In the genomic region with DNA sequence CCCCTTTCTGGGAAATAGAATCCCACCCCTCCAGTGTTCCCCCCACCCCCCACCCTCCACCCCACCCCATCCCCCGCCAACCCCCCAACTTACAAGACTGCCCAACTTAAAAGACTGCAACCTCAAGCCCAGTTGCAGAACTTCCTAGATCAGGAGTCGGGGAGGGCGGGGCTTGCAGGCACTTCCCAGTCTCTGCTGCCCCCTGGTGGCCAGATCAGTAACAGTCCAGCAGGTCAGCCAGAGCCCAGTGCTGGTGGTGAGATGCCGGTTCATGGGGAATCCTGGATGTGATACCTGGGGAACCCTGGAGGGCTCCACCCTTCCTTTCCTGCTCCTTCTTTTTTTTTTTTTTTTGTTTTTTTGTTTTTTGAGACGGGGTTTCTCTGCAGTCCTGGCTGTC, we compare ENCODE assay signal across 8 mouse cellular contexts. TPM values are rescaled to one million over a fixed set of nuclear protein-coding genes. Genes with fewer than 3 reads are reported as not detected.
DNase-seq lines count a peak whose midpoint lies in the region; ATAC-seq and TF ChIP-seq lines count a peak whose summit lies in the region.

No protein-coding gene starts in this region.

- H3K4me2 ChIP-seq in limb, embryonic 14.5 days (replicated peaks; ENCODE audit: low read depth, low read length, severe bottlenecking) = no peak overlapping the region
- H3K4me2 ChIP-seq in midbrain, embryonic 16.5 days (ENCODE audit: low read length) = no peak overlapping the region

- no peak overlapping the region for H3K27ac ChIP-seq in embryonic facial prominence, embryonic 10.5 days (replicated peaks)
- no peak overlapping the region for H3K27ac ChIP-seq in limb, embryonic 14.5 days (replicated peaks; ENCODE audit: low read depth, low read length)
- no peak overlapping the region for H3K27ac ChIP-seq in midbrain, embryonic 16.5 days (ENCODE audit: low read length)

- H3K9ac ChIP-seq in limb, embryonic 14.5 days (ENCODE audit: low read depth, low read length, severe bottlenecking) = no peak overlapping the region
- H3K9ac ChIP-seq in midbrain, embryonic 16.5 days (ENCODE audit: low read depth, low read length) = no peak overlapping the region

- H3K4me3 ChIP-seq in embryonic facial prominence, embryonic 10.5 days = no peak overlapping the region
- H3K4me3 ChIP-seq in limb, embryonic 14.5 days (replicated peaks; ENCODE audit: low read length) = no peak overlapping the region
- no peak overlapping the region for H3K4me3 ChIP-seq in midbrain, embryonic 16.5 days (ENCODE audit: low read depth, low read length)

- WGBS in embryonic facial prominence, embryonic 10.5 days = under 1% methylated on average over 5 of the region's 5 CpGs
- WGBS in limb, embryonic 14.5 days = 0% methylated on average over 5 of the region's 5 CpGs
- 0% methylated on average over 5 of the region's 5 CpGs for WGBS in midbrain, embryonic 16.5 days

- no peak for TF ChIP-seq POLR2A in limb, embryonic 14.5 days (IDR thresholded peaks at IDR 0.05; ENCODE audit: borderline replicate concordance, extremely low read depth, insufficient read depth, insufficient read length)

- peak; percentile 64 for ATAC-seq in limb, embryonic 14.5 days (ENCODE audit: low FRiP score, low read depth)
- ATAC-seq in midbrain, embryonic 16.5 days = peak; percentile 43; the same call in 1 of the 2 replicates

- peaks cover 13% of the 10 kb centered on the region for H3K4me1 ChIP-seq in embryonic facial prominence, embryonic 10.5 days
- peaks cover 5% of the 10 kb centered on the region for H3K4me1 ChIP-seq in limb, embryonic 14.5 days (ENCODE audit: control insufficient read depth, insufficient read depth, low read length)
- H3K4me1 ChIP-seq in midbrain, embryonic 16.5 days (ENCODE audit: control insufficient read depth, insufficient read depth, low read length) = peaks cover 11% of the 10 kb centered on the region

- H3K36me3 ChIP-seq in embryonic facial prominence, embryonic 10.5 days (replicated peaks) = no peaks in the 10 kb centered on the region
- H3K36me3 ChIP-seq in limb, embryonic 14.5 days (ENCODE audit: control insufficient read depth, insufficient read depth, low read length) = no peaks in the 10 kb centered on the region
- H3K36me3 ChIP-seq in midbrain, embryonic 16.5 days (ENCODE audit: control insufficient read depth, insufficient read depth, low read length) = no peaks in the 10 kb centered on the region

- DNase-seq in 3T3-L1 (ENCODE audit: low read depth, low spot score) = peak; percentile 96
- DNase-seq in adrenal gland, postnatal 10 days = peak; percentile 96
- DNase-seq in embryonic facial prominence, embryonic 10.5 days (ENCODE audit: low spot score) = peak; percentile 94
- peak; percentile 88 to 95 for DNase-seq in heart, adult 18-20 months
- DNase-seq in kidney, adult 9 months = peak; percentile 93
- peak; percentile 90 for DNase-seq in limb, embryonic 14.5 days (ENCODE audit: low spot score)
- peak; percentile 93 to 99 for DNase-seq in spleen, postnatal 4 days (ENCODE audit: low spot score in 2 of 2)

- no peaks in the 10 kb centered on the region; the same call in 1 of the 2 replicates for H3K27me3 ChIP-seq in embryonic facial prominence, embryonic 10.5 days (replicated peaks; ENCODE audit: low read depth, poor library complexity, severe bottlenecking)
- H3K27me3 ChIP-seq in limb, embryonic 14.5 days (ENCODE audit: control insufficient read depth, insufficient read depth, low read length) = no peaks in the 10 kb centered on the region
- no peaks in the 10 kb centered on the region for H3K27me3 ChIP-seq in midbrain, embryonic 16.5 days (ENCODE audit: control insufficient read depth, insufficient read depth, low read depth, low read length)

- H3K9me3 ChIP-seq in embryonic facial prominence, embryonic 10.5 days = no peaks in the 10 kb centered on the region; the same call in 1 of the 2 replicates
- no peaks in the 10 kb centered on the region for H3K9me3 ChIP-seq in limb, embryonic 14.5 days (ENCODE audit: control insufficient read depth, low read length)
- no peaks in the 10 kb centered on the region for H3K9me3 ChIP-seq in midbrain, embryonic 16.5 days (replicated peaks; ENCODE audit: control insufficient read depth, low read length, poor library complexity, severe bottlenecking)

RNA-seq across cellular contexts. Expression of a gene that starts 23.1 kb away (rescaled TPM):
- 1 to 10 TPM; 4.9 to 5.1 TPM for total RNA-seq in adrenal gland, postnatal 10 days (2021)
- polyA plus RNA-seq in embryonic facial prominence, embryonic 10.5 days (2016; fragmentation: Nextera tagmentation; extraction: Ambion mirVana) = 5.4 and 5.8 TPM in 2 replicates
- total RNA-seq in heart, adult 18-20 months (2021) = 1 to 10 TPM; 7.6 to 8.5 TPM
- polyA plus RNA-seq in limb, embryonic 14.5 days (2012; rRNA removed) = 3.6 and 3.8 TPM in 2 replicates
- 3.2 and 5.6 TPM in 2 replicates for polyA plus RNA-seq in limb, embryonic 14.5 days (2014; fragmentation: Nextera tagmentation; extraction: Ambion mirVana)
- 0.89 and 1.2 TPM in 2 replicates for polyA plus RNA-seq in midbrain, embryonic 16.5 days (2015; fragmentation: Nextera tagmentation; extraction: Ambion mirVana)
